Comparison of ENCODE assay signal across 7 mouse cellular contexts in genomic region chr13:103285036-103285435, GRCm38 (mm10).
"Had no signal": no experiment of that assay in that cellular context is flagged by ENCODE, and none has a peak within 500 bp of the region (broad histone marks: within the 10 kb centered on the region; RNA-seq: fewer than 3 reads in every experiment).

No protein-coding gene starts in this region.

- ATAC-seq: intestine, embryonic 16.5 days had no signal

- DNase-seq: layer of hippocampus, adult 9-11 months; layer of hippocampus, postnatal 36 days; lung, adult 18-20 months; midbrain, embryonic 14.5 days; right cerebral cortex, postnatal 4 days; thymus, postnatal 4 days had no signal
